Mouse (Mus musculus) hindbrain, postnatal 0 days (tissue): ENCODE results near the gene Cenpa. TPM values are rescaled to one million over a fixed set of nuclear protein-coding genes. Genes with fewer than 3 reads are reported as not detected.

ENCODE experiments used
- ATAC-seq: fragments of 200-750 bp; cut with Nextera tagmentation; 2 replicates; pipeline ENCODE4 v1.8.0; 2017; ENCODE audit warnings: mild to moderate bottlenecking, moderate TSS enrichment, moderate library complexity
- DNase-seq: peaks from one replicate; pipeline ENCODE4 v3.0.0-alpha.2; 2015; ENCODE audit warnings: low spot score
- H3K27ac ChIP-seq: fragments of 300-500 bp; sonication (generic); 2 replicates; pipeline ENCODE4 v1.5.1; 2014; ENCODE audit warnings: mild to moderate bottlenecking
- H3K27me3 ChIP-seq: fragments of 300-500 bp; sonication (generic); 2 replicates; pipeline ENCODE4 v1.6.1; 2014; ENCODE audit warnings: low read length, mixed read lengths; ENCODE audit not compliant: insufficient read depth
- H3K36me3 ChIP-seq: fragments of 300-500 bp; sonication (generic); 2 replicates; pipeline ENCODE4 v1.6.1; 2014; ENCODE audit warnings: low read length, mixed read lengths; ENCODE audit not compliant: insufficient read depth
- H3K4me1 ChIP-seq: fragments of 300-500 bp; sonication (generic); 2 replicates; pipeline ENCODE4 v1.6.1; 2014; ENCODE audit warnings: antibody characterized with exemption, low read length, mixed read lengths; ENCODE audit not compliant: insufficient read depth
- H3K4me2 ChIP-seq: fragments of 300-500 bp; sonication (generic); 2 replicates; pipeline ENCODE4 v1.6.1; 2014; ENCODE audit warnings: low read depth, mild to moderate bottlenecking, low read length, moderate library complexity, mixed read lengths
- H3K4me3 ChIP-seq: fragments of 300-500 bp; sonication (generic); 2 replicates; pipeline ENCODE4 v1.5.1; 2014; ENCODE audit warnings: low read length
- H3K9ac ChIP-seq: fragments of 300-500 bp; sonication (generic); replicated peaks from 2 replicates; pipeline ENCODE4 v1.6.1; 2014; ENCODE audit warnings: mild to moderate bottlenecking, low read length, moderate library complexity, mixed read lengths
- H3K9me3 ChIP-seq: fragments of 300-500 bp; sonication (generic); 2 replicates; pipeline ENCODE4 v1.6.1; 2016; ENCODE audit warnings: low read length, mixed read lengths
- CTCF ChIP-seq: IDR thresholded peaks from 2 replicates; pipeline ENCODE4 v1.5.1; 2016; ENCODE audit warnings: antibody characterized with exemption, control low read depth, low read depth
- WGBS: fragments of 180-500 bp; shearing (Covaris S2); extraction: QIAGEN DNeasy Blood & Tissue Kit; methylation state at CpG from one replicate; pipeline ENCODE4 v1.1.7; 2014; 5-methylcytosine and 5-hydroxymethylcytosine counted together
- microRNA-seq, 2 experiments: library from miRNA; unstranded; fragments of <30 nt; microRNA quantifications; one replicate each; pipeline ENCODE4; 2016
- polyA plus RNA-seq: library from polyadenylated mRNA; unstranded; fragments of >200 nt; fragmentation: Nextera tagmentation; extraction: Ambion mirVana; gene quantifications from 2 replicates; pipeline ENCODE4 v1.2.1, GENCODE M21; 2015
- total RNA-seq: library from RNA; depleted of rRNA; stranded (reverse); fragments of >200 nt; gene quantifications from 2 replicates; pipeline ENCODE4 v1.2.3, GENCODE M21; 2014; rRNA removed

Gene Cenpa
- total and polyA plus RNA-seq, 2 experiments from 2014 or later, result 27.8 to 53.4 TPM

- ATAC-seq, result no peak
These were observed 50.9 kb downstream of the Cenpa start for GRCm38 (mm10) chr5:30717506-30717905.

GRCm38 (mm10) chr5:30717991-30718703 lies 51.6 kb downstream of the Cenpa start:
- Histone ChIP-seq H3K36me3 (peaks cover 5% of the 10 kb centered on the region), H3K9ac (no peak overlapping the region; the same call in 1 of the 2 replicates), H3K27me3 (no peaks in the 10 kb centered on the region), H3K4me3 (no peak overlapping the region), H3K4me1 (0 out of 2 replicates have a peak, but pooled peaks cover 7% of the 10 kb centered on the region), H3K4me2 (no peak overlapping the region), H3K9me3 (no peaks in the 10 kb centered on the region), H3K27ac (peak overlapping the region; percentile 66)
- TF ChIP-seq CTCF, result no peak
- ATAC-seq (no peak; the same call in 1 of the 2 replicates), DNase-seq (peak; percentile 48)
- WGBS, result 30% methylated on average over 10 of the region's 10 CpGs

More at GRCm38 (mm10) chr5:30717506-30717905, 50.9 kb downstream of the Cenpa start:
- Histone ChIP-seq H3K9ac (no peak overlapping the region), H3K36me3 (peaks cover 5% of the 10 kb centered on the region), H3K9me3 (no peaks in the 10 kb centered on the region), H3K27ac (no peak overlapping the region), H3K4me1 (0 out of 2 replicates have a peak, but pooled peaks cover 7% of the 10 kb centered on the region), H3K27me3 (no peaks in the 10 kb centered on the region), H3K4me3 (no peak overlapping the region), H3K4me2 (no peak overlapping the region)
- no peak for TF ChIP-seq CTCF
- 79% methylated on average over 4 of the region's 4 CpGs for WGBS
- no peak for DNase-seq

DNA sequence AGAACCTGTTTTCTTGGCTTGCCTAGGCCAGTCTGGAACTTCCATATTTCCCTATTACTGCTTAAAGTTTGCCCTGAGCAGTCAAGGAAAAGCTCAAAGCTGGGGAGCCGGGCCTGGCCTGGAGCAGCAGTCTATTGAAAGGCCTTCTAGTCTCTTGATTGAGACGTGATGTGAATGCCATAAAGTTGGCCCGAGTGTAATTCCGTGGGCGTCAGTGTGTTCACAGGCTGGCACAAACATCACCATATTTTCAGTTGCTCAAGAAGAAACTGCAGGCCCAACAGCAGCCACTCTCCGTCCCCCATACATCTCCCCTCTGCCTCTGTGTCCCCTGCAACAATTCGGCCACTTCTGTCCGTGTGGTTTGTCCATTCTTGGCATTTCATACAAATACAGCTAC lies 55.4 kb downstream of the Cenpa start:
- H3K4me2 ChIP-seq, result no peak overlapping the region
- H3K27me3 ChIP-seq, result no peaks in the 10 kb centered on the region
- ATAC-seq (no peak), DNase-seq (no peak)
- WGBS, result 69% methylated on average over 8 of the region's 8 CpGs
- H3K9ac ChIP-seq, result no peak overlapping the region
- TF ChIP-seq CTCF, result no peak
- no peaks in the 10 kb centered on the region for H3K9me3 ChIP-seq
- H3K27ac ChIP-seq, result no peak overlapping the region
- H3K4me1 ChIP-seq, result 0 out of 2 replicates have a peak, but pooled peaks cover 7% of the 10 kb centered on the region
- peaks cover 8% of the 10 kb centered on the region for H3K36me3 ChIP-seq
- no peak overlapping the region for H3K4me3 ChIP-seq

Small RNAs within 50 kb of the gene (microRNA-seq; reads per million reads assigned to microRNA genes)
- 0 reads per million in 2 experiments for gene Mir5625

Other genes starting within 250 kb of the Cenpa start
- gene Otof, start 204.8 kb upstream of the Cenpa start, total RNA-seq, result 12.2 and 13.0 TPM in 2 replicates
- gene Otof, start 204.8 kb upstream of the Cenpa start, polyA plus RNA-seq, result 5.5 and 7.1 TPM in 2 replicates
- gene 1700001C02Rik, start 200.7 kb upstream of the Cenpa start, total RNA-seq, result 0.72 TPM in 1 of 2 replicates, not detected in the other
- 3.4 and 4.0 TPM in 2 replicates for gene 1700001C02Rik, start 200.7 kb upstream of the Cenpa start, polyA plus RNA-seq
- gene Cib4, start 120.9 kb upstream of the Cenpa start, total RNA-seq, result not detected in 2 replicates
- not detected in 2 replicates for gene Cib4, start 120.9 kb upstream of the Cenpa start, polyA plus RNA-seq
- 23.2 and 30.3 TPM in 2 replicates for gene Kcnk3, start 78.6 kb upstream of the Cenpa start, total RNA-seq
- 11.5 and 12.7 TPM in 2 replicates for gene Kcnk3, start 78.6 kb upstream of the Cenpa start, polyA plus RNA-seq
- 70.6 and 95.8 TPM in 2 replicates for gene Slc35f6, start 18.8 kb upstream of the Cenpa start, total RNA-seq
- 29.6 and 31.3 TPM in 2 replicates for gene Slc35f6, start 18.8 kb upstream of the Cenpa start, polyA plus RNA-seq
- 261 and 286 TPM in 2 replicates for gene Dpysl5, start 44.8 kb downstream of the Cenpa start, total RNA-seq
- 120 and 148 TPM in 2 replicates for gene Dpysl5, start 44.8 kb downstream of the Cenpa start, polyA plus RNA-seq
- gene Mapre3, start 147.9 kb downstream of the Cenpa start, total RNA-seq, result 51.7 and 55.8 TPM in 2 replicates
- 134 and 137 TPM in 2 replicates for gene Mapre3, start 147.9 kb downstream of the Cenpa start, polyA plus RNA-seq
- gene Tmem214, start 201.2 kb downstream of the Cenpa start, total RNA-seq, result 86.7 and 89.5 TPM in 2 replicates
- gene Tmem214, start 201.2 kb downstream of the Cenpa start, polyA plus RNA-seq, result 59.1 and 59.2 TPM in 2 replicates
- gene Agbl5, start 221.9 kb downstream of the Cenpa start, total RNA-seq, result 58.7 and 61.8 TPM in 2 replicates
- gene Agbl5, start 221.9 kb downstream of the Cenpa start, polyA plus RNA-seq, result 14.9 and 18.0 TPM in 2 replicates
- 109 and 179 TPM in 2 replicates for gene Ost4, start 241.0 kb downstream of the Cenpa start, total RNA-seq
- 224 and 236 TPM in 2 replicates for gene Ost4, start 241.0 kb downstream of the Cenpa start, polyA plus RNA-seq
- gene Emilin1, start 246.6 kb downstream of the Cenpa start, total RNA-seq, result 8.1 and 9.3 TPM in 2 replicates
- 10.3 and 10.5 TPM in 2 replicates for gene Emilin1, start 246.6 kb downstream of the Cenpa start, polyA plus RNA-seq